Mouse (Mus musculus) embryonic facial prominence, embryonic 13.5 days (tissue): ENCODE data around the gene Pde5a. TPM values are rescaled to one million over a fixed set of nuclear protein-coding genes. Genes with fewer than 3 reads are reported as not detected.
A peak's percentile ranks its signal among the peaks of the same experiment; 100 is the strongest.

ENCODE experiments used
- ATAC-seq: fragments of 200-750 bp; cut with Nextera tagmentation; 2 replicates; pipeline ENCODE4 v1.8.0; 2017; ENCODE audit warnings: low read depth; ENCODE audit not compliant: insufficient number of reproducible peaks, insufficient read depth, low FRiP score, low TSS enrichment
- H3K27ac ChIP-seq: fragments of 300-500 bp; sonication (generic); 2 replicates; pipeline ENCODE4 v1.5.1; 2015; ENCODE audit warnings: moderate library complexity, mild to moderate bottlenecking, inconsistent platforms
- H3K27me3 ChIP-seq: fragments of 300-500 bp; sonication (generic); 2 replicates; pipeline ENCODE4 v1.6.1; 2015; ENCODE audit warnings: mild to moderate bottlenecking, inconsistent platforms
- H3K36me3 ChIP-seq: fragments of 300-500 bp; sonication (generic); 2 replicates; pipeline ENCODE4 v1.6.1; 2015; ENCODE audit warnings: mild to moderate bottlenecking, inconsistent platforms
- H3K4me1 ChIP-seq: fragments of 300-500 bp; sonication (generic); 2 replicates; pipeline ENCODE4 v1.6.1; 2015; ENCODE audit warnings: inconsistent platforms
- H3K4me2 ChIP-seq: fragments of 300-500 bp; sonication (generic); 2 replicates; pipeline ENCODE4 v1.6.1; 2015; ENCODE audit warnings: moderate library complexity, mild to moderate bottlenecking, inconsistent platforms
- H3K4me3 ChIP-seq: fragments of 300-500 bp; sonication (generic); 2 replicates; pipeline ENCODE4 v1.5.1; 2015; ENCODE audit warnings: mild to moderate bottlenecking, inconsistent platforms
- H3K9ac ChIP-seq: fragments of 300-500 bp; sonication (generic); 2 replicates; pipeline ENCODE4 v1.6.1; 2015; ENCODE audit warnings: mild to moderate bottlenecking, inconsistent platforms
- H3K9me3 ChIP-seq: fragments of 300-500 bp; sonication (generic); 2 replicates; pipeline ENCODE4 v1.6.1; 2016; ENCODE audit warnings: inconsistent platforms
- WGBS: fragments of 180-500 bp; shearing (Covaris S2); methylation state at CpG from one replicate; pipeline ENCODE4 v1.1.7; 2015; ENCODE audit warnings: mixed read lengths; 5-methylcytosine and 5-hydroxymethylcytosine counted together
- polyA plus RNA-seq: library from polyadenylated mRNA; unstranded; fragments of >200 nt; fragmentation: Nextera tagmentation; extraction: Ambion mirVana; gene quantifications from 2 replicates; pipeline ENCODE4 v1.2.1, GENCODE M21; 2015

The Pde5a gene
- polyA plus RNA-seq, 1 experiment from 2014 or later: 5.9 TPM

DNA sequence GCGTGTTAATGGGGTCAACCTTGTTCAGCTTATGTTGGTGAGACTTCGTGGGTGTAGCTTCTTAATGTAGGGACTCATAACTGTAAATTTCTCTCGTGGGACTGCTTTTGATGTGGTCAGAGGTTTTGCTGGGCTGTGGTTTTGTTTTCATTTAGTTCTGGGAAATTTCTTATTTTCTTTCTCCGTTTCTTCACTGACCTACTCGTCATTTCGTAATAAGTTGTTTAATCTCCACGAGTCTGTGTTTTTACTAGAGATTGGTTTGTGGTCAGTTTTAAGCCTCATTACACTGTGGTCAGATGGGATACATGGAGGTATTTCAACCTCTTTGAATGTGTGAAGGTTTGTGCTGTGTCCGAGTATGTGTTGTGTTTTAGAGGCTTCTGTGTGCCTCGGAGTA, 7.2 kb upstream of the Pde5a start:
- Histone ChIP-seq H3K36me3 (no peaks in the 10 kb centered on the region), H3K4me3 (no peak overlapping the region), H3K27me3 (no peaks in the 10 kb centered on the region), H3K27ac (no peak overlapping the region), H3K9me3 (no peaks in the 10 kb centered on the region), H3K9ac (no peak overlapping the region), H3K4me2 (no peak overlapping the region), H3K4me1 (no peaks in the 10 kb centered on the region)
- ATAC-seq: no peak
- 71% methylated on average over 9 of the region's 9 CpGs for WGBS

GRCm38 (mm10) chr3:122729601-122729959, 833 bp downstream of the Pde5a start:
- H3K9me3 ChIP-seq: no peaks in the 10 kb centered on the region
- H3K36me3 ChIP-seq: no peaks in the 10 kb centered on the region
- H3K4me1 ChIP-seq: peaks cover 17% of the 10 kb centered on the region
- H3K4me2 ChIP-seq: peak overlapping the region; percentile 70
- no peaks in the 10 kb centered on the region for H3K27me3 ChIP-seq
- H3K27ac ChIP-seq: peak overlapping the region; percentile 96
- WGBS: under 1% methylated on average over 22 of the region's 22 CpGs
- H3K4me3 ChIP-seq: peak overlapping the region; percentile 79
- peak overlapping the region; percentile 86 for H3K9ac ChIP-seq
- peak; percentile 57 for ATAC-seq

GRCm38 (mm10) chr3:122729960-122730740, 1.4 kb downstream of the Pde5a start:
- ATAC-seq: peak; percentile 71

DNA sequence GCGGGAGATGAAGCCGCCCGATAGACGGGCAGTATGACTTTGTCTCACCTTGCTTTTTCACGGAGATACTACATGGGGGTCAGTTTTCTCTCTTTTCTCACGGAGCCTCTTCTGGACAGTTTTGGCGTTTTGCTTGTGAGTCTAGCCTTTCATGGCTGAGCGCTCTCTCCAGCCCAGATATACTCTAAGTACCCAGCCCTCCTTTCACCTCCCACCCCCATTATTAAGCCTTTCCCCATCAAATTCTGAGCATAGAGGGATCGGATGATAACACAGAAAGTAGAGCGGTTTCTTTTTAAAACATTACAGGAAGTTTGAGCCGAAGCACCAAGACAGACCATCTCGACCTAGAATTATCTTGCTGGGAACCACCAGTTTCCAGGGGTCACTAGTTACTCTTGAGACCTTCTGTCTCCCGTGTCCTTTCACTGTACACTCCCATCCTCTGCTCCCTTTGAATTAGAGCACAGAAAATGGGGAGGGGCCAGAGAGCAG, 2.0 kb downstream of the Pde5a start:
- Histone ChIP-seq H3K27me3 (no peaks in the 10 kb centered on the region), H3K4me1 (peaks cover 17% of the 10 kb centered on the region), H3K9me3 (no peaks in the 10 kb centered on the region), H3K4me3 (peak overlapping the region; percentile 79), H3K4me2 (peak overlapping the region; percentile 70), H3K36me3 (no peaks in the 10 kb centered on the region), H3K9ac (peak overlapping the region; percentile 86), H3K27ac (peak overlapping the region; percentile 96)
- ATAC-seq: no peak
- 3% methylated on average over 13 of the region's 13 CpGs for WGBS

More at GRCm38 (mm10) chr3:122729960-122730740, 1.4 kb downstream of the Pde5a start:
- H3K4me2 ChIP-seq: peak overlapping the region; percentile 70
- H3K9ac ChIP-seq: peak overlapping the region; percentile 86
- peak overlapping the region; percentile 96 for H3K27ac ChIP-seq
- peaks cover 17% of the 10 kb centered on the region for H3K4me1 ChIP-seq
- peak overlapping the region; percentile 79 for H3K4me3 ChIP-seq
- under 1% methylated on average over 92 of the region's 92 CpGs for WGBS
- H3K36me3 ChIP-seq: no peaks in the 10 kb centered on the region
- no peaks in the 10 kb centered on the region for H3K9me3 ChIP-seq
- no peaks in the 10 kb centered on the region for H3K27me3 ChIP-seq

DNA sequence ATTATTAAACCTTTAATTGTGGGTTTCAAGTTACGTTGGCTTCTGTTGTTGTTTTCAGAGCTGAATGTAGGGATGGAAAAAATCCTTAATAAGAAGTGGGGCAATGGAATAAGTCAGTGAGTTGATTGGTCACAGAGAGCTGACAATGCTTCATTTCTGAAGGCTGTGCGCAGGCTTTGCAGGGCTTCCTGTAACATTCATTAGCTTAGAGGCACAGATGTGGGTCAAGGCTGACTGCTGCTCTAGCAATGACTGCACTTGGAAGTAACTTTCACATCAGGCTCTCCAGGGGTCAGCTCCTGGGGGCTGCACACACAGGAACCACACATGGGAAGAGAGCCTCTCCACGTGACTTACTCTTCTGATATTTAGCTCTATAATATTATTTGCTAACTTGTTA, 5.1 kb downstream of the Pde5a start:
- ATAC-seq: no peak
- H3K27ac ChIP-seq: no peak overlapping the region
- no peaks in the 10 kb centered on the region for H3K27me3 ChIP-seq
- no peak overlapping the region for H3K4me2 ChIP-seq
- no peaks in the 10 kb centered on the region for H3K9me3 ChIP-seq
- H3K36me3 ChIP-seq: no peaks in the 10 kb centered on the region
- WGBS: 47% methylated on average over 3 of the region's 3 CpGs
- H3K9ac ChIP-seq: no peak overlapping the region
- no peak overlapping the region for H3K4me3 ChIP-seq
- H3K4me1 ChIP-seq: peaks cover 14% of the 10 kb centered on the region

DNA sequence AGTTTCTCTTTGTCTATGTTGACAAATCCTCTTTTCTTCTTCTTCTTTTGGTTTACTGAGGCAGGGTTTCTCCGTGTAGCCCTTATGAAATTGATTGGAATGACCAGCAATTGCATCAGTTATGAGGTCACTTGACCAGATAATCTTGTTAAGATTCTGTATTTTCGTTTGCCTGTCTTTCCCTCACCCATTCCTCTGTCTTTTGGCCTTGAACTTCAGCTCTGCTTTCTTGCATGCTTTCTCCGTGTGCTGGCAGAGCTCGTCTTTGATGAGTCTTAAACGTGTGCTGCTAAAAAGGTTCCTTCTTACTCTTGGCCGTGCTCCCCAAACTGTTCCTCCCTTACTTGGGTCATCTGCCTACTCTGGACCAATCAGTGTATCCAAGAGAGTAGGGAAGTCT, 5.6 kb downstream of the Pde5a start:
- Histone ChIP-seq H3K36me3 (no peaks in the 10 kb centered on the region), H3K4me3 (no peak overlapping the region), H3K4me2 (no peak overlapping the region), H3K9ac (no peak overlapping the region), H3K27ac (no peak overlapping the region), H3K27me3 (no peaks in the 10 kb centered on the region), H3K4me1 (peaks cover 14% of the 10 kb centered on the region), H3K9me3 (no peaks in the 10 kb centered on the region)
- ATAC-seq: no peak
- 73% methylated on average over 6 of the region's 6 CpGs for WGBS

- Histone ChIP-seq H3K4me1 (no peaks in the 10 kb centered on the region; the same call in 1 of the 2 replicates), H3K9ac (no peak overlapping the region), H3K27ac (no peak overlapping the region), H3K4me3 (no peak overlapping the region), H3K27me3 (no peaks in the 10 kb centered on the region), H3K9me3 (no peaks in the 10 kb centered on the region), H3K36me3 (peaks cover 6% of the 10 kb centered on the region; the same call in 1 of the 2 replicates), H3K4me2 (no peak overlapping the region)
- 96% methylated on average over 15 of the region's 15 CpGs for WGBS
- ATAC-seq: no peak
Observed at GRCm38 (mm10) chr3:122739460-122739859, 10.7 kb downstream of the Pde5a start.

- Histone ChIP-seq H3K4me2 (no peak overlapping the region), H3K36me3 (peaks cover 12% of the 10 kb centered on the region; the same call in 1 of the 2 replicates), H3K4me3 (no peak overlapping the region), H3K9ac (no peak overlapping the region), H3K27ac (no peak overlapping the region), H3K27me3 (no peaks in the 10 kb centered on the region), H3K4me1 (no peaks in the 10 kb centered on the region), H3K9me3 (peaks cover 15% of the 10 kb centered on the region)
- no peak for ATAC-seq
- 82% methylated on average over 3 of the region's 3 CpGs for WGBS
Observed at GRCm38 (mm10) chr3:122744265-122744664, 15.5 kb downstream of the Pde5a start.

- no peaks in the 10 kb centered on the region for H3K27me3 ChIP-seq
- no peak overlapping the region for H3K4me3 ChIP-seq
- H3K9ac ChIP-seq: no peak overlapping the region
- WGBS: 89% methylated on average over 9 of the region's 9 CpGs
- no peak overlapping the region for H3K4me2 ChIP-seq
- 0 out of 2 replicates have a peak, but pooled peaks cover 6% of the 10 kb centered on the region for H3K36me3 ChIP-seq
- H3K27ac ChIP-seq: no peak overlapping the region
- no peak for ATAC-seq
- peaks cover 15% of the 10 kb centered on the region for H3K9me3 ChIP-seq
- H3K4me1 ChIP-seq: no peaks in the 10 kb centered on the region
Observed at GRCm38 (mm10) chr3:122747921-122748700, 19.4 kb downstream of the Pde5a start.

- H3K4me1 ChIP-seq: 0 out of 2 replicates have a peak, but pooled peaks cover 2% of the 10 kb centered on the region
- WGBS: 78% methylated on average over 8 of the region's 8 CpGs
- no peak overlapping the region for H3K4me3 ChIP-seq
Observed at GRCm38 (mm10) chr3:122763240-122763761, 34.6 kb downstream of the Pde5a start.

DNA sequence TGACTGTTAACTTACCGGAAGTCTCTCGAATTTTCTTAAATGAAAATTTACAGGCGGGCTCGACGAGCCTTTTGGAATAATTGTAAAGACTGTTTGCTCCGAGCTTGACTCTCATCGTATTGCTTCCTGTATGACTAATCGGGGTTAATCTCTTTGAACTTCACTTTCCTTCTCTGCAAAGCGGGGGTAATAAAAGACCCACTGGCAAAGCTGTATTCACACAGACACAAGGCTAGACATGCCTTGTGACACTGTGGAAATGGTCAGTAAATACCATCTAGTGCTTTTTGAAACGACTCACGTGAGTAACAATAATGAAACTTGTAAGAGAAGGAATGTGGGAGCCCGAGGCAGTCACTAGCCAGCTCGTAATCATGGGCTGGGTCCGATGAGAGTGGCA, 35.0 kb downstream of the Pde5a start:
- no peak overlapping the region for H3K4me2 ChIP-seq
- no peaks in the 10 kb centered on the region for H3K27me3 ChIP-seq
- H3K4me3 ChIP-seq: no peak overlapping the region
- 45% methylated on average over 14 of the region's 14 CpGs for WGBS
- no peak overlapping the region for H3K27ac ChIP-seq
- no peak for ATAC-seq
- H3K9me3 ChIP-seq: no peaks in the 10 kb centered on the region
- peaks cover 14% of the 10 kb centered on the region for H3K36me3 ChIP-seq
- no peak overlapping the region for H3K9ac ChIP-seq
- 0 out of 2 replicates have a peak, but pooled peaks cover 2% of the 10 kb centered on the region for H3K4me1 ChIP-seq

More at GRCm38 (mm10) chr3:122763240-122763761, 34.6 kb downstream of the Pde5a start:
- no peak for ATAC-seq
- Histone ChIP-seq H3K27ac (no peak overlapping the region), H3K9me3 (no peaks in the 10 kb centered on the region), H3K36me3 (peaks cover 14% of the 10 kb centered on the region), H3K9ac (no peak overlapping the region), H3K27me3 (no peaks in the 10 kb centered on the region), H3K4me2 (no peak overlapping the region)
